Mouse (Mus musculus) granulocyte monocyte progenitor cell, adult 5-6 weeks (primary cell): ENCODE measurements around the gene Rpl18. TPM values are rescaled to one million over a fixed set of nuclear protein-coding genes. Genes with fewer than 3 reads are reported as not detected.

ENCODE experiments used
- ATAC-seq: replicated peaks from 2 replicates; pipeline ENCODE4 v1.8.0; 2016; ENCODE audit warnings: mild to moderate bottlenecking, moderate TSS enrichment, inconsistent platforms; ENCODE audit not compliant: poor library complexity, severe bottlenecking
- total RNA-seq, 2 experiments: library from RNA; stranded (forward) in 1 of 2; stranded (reverse) in 1 of 2; fragments of 200-712, 200-1000 nt in 1 of 2; fragments of >200 nt in 1 of 2; fragmentation: Nextera tagmentation in 1 of 2; gene quantifications; 2 replicates each; pipeline ENCODE4 v1.2.3; 2014 to 2017

Gene Rpl18
- total RNA-seq, 2 experiments from 2014 or later: 2,021 to 2,165 TPM

- no peak for ATAC-seq
Measured at GRCm38 (mm10) chr7:45699523-45700141, 15.6 kb upstream of the Rpl18 start, which contains the start of gene Car11. Gene Car11 (plus strand): TSS chr7:45699843.

- ATAC-seq: 0 out of 2 replicates have a peak, but pooled peaks have one; percentile 11
Measured at GRCm38 (mm10) chr7:45700301-45701015, 14.8 kb upstream of the Rpl18 start.

- no peak for ATAC-seq
Measured at GRCm38 (mm10) chr7:45701072-45701471, 14.2 kb upstream of the Rpl18 start.

- no peak for ATAC-seq
Measured at GRCm38 (mm10) chr7:45701607-45702006, 13.7 kb upstream of the Rpl18 start.

- ATAC-seq: no peak
Measured at GRCm38 (mm10) chr7:45702316-45702715, 12.9 kb upstream of the Rpl18 start.

- no peak for ATAC-seq
Measured at GRCm38 (mm10) chr7:45702809-45703520, 12.3 kb upstream of the Rpl18 start.

GRCm38 (mm10) chr7:45703521-45704033, 11.7 kb upstream of the Rpl18 start:
- ATAC-seq: no peak

- peak; percentile 9; the same call in 1 of the 2 replicates for ATAC-seq
Measured at GRCm38 (mm10) chr7:45704046-45704559, 11.2 kb upstream of the Rpl18 start.

- ATAC-seq: peak; percentile 64
Measured at GRCm38 (mm10) chr7:45704730-45705442, 10.4 kb upstream of the Rpl18 start, which contains the start of gene Dbp. Gene Dbp (plus strand): TSS chr7:45705088.

GRCm38 (mm10) chr7:45705443-45705864, 9.8 kb upstream of the Rpl18 start:
- ATAC-seq: no peak

- no peak for ATAC-seq
Measured at GRCm38 (mm10) chr7:45705873-45706281, 9.4 kb upstream of the Rpl18 start.

GRCm38 (mm10) chr7:45706721-45707241, 8.5 kb upstream of the Rpl18 start:
- ATAC-seq: peak; percentile 25

GRCm38 (mm10) chr7:45707375-45707967, 7.8 kb upstream of the Rpl18 start:
- ATAC-seq: peak; percentile 48

- no peak for ATAC-seq
Measured at GRCm38 (mm10) chr7:45708221-45708761, 7.0 kb upstream of the Rpl18 start.

GRCm38 (mm10) chr7:45709036-45709435, 6.2 kb upstream of the Rpl18 start:
- ATAC-seq: no peak

GRCm38 (mm10) chr7:45709677-45710355, 5.4 kb upstream of the Rpl18 start:
- no peak for ATAC-seq

- no peak for ATAC-seq
Measured at GRCm38 (mm10) chr7:45710477-45711191, 4.6 kb upstream of the Rpl18 start.
